Mouse (Mus musculus): Measurements from ENCODE around the gene Gm32687.
"Not testable (repeated sequence)": the region's sequence is repeated elsewhere in the genome, so short reads cannot be mapped to it uniquely, and the experiment has no call there.

Gm32687 gene

GRCm38 (mm10) chr10:81863409-81864407 is at the start of gene Gm32687:
TSS of gene Gm32687 (plus strand) at chr10:81863934.
- DNase-seq: peak; percentile 5

- DNase-seq: not testable (repeated sequence)
Measured at GRCm38 (mm10) chr10:81846219-81846618, 17.5 kb upstream of the Gm32687 start.

GRCm38 (mm10) chr10:81929842-81930743 is 66.4 kb downstream of the Gm32687 start, which contains the start of gene Zfp781:
TSS of gene Zfp781 (minus strand) at chr10:81930480.
- not testable (repeated sequence) for DNase-seq
